Mouse (Mus musculus) forelimb bud, embryonic 11.5 days (tissue): ENCODE results near the gene Pltp.
"Not testable (repeated sequence)": the region's sequence is repeated elsewhere in the genome, so short reads cannot be mapped to it uniquely, and the experiment has no call there.

Source experiments
- DNase-seq: peaks from one replicate; pipeline ENCODE4 v3.0.0-alpha.2; 2012; ENCODE audit warnings: low read depth, low spot score

The Pltp gene

DNA sequence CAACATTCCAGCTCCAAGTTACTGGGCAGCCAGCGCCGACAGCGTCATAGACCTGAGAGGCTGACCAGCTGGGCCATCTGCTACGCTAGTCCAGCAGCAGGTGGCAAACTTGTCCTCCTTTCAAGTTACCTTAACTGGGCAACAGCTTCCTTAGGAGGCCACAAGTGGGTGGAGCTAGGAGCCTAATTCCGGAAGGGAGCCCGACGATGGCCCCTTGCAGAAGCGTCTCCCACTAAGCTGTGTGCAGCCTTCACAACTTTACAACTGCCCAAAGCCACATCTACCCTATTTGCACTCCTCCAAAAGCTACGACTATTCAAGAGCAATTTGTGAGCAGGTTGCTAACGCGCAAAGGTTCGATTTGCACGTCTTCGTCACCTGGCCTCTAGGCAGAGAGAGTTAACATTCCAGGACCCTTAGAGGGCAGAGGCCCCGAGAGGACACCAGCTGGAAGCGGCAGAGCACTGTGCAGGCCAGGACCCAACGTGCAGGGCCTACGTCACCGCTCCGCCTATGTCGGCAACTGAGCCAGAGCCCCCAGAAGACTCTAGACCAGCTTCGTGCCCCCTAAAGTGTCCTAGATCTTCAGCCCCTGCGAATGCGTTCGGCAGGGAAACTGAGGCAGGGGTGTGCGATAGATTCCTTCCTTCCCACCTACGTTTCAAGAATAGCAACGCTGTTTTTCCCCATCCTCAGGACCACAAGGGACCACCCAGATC, 21.2 kb upstream of the Pltp start:
- DNase-seq = peak; percentile 55

DNA sequence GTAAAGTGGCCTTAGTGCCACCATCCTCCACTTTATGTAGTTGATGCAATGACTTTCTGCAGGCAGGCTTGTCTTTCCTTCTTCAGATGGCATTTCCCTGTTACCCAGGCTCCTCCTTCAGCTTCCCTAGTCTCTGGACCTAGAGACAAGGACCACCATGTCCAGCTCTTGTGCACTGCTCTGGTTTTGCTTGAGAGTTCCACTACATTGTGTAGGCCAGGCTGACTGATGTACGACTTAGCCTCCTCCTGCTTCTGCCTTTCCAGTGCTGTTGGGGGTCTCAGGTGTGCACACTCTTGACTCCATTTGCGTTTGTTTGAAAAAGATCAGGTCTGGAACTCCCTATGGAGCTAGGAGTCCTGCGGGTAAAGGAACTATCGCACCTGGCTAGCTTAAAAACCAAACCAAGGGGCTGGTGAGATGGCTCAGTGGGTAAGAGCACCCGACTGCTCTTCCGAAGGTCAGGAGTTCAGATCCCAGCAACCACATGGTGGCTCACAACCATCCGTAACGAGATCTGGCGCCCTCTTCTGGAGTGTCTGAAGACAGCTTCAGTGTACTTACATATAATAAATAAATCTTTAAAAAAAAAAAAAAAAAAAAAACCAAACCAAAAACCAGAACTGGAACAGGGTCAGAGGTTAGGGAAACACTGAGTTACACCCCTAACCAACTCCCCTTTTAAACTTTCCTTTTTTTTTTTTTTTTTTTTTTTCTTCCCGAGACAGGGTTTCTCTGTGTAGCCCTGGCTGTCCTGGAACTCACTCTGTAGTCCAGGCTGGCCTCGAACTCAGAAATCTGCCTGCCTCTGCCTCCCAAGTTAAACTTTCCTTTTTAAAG, 20.1 kb upstream of the Pltp start:
- DNase-seq = not testable (repeated sequence)

DNA sequence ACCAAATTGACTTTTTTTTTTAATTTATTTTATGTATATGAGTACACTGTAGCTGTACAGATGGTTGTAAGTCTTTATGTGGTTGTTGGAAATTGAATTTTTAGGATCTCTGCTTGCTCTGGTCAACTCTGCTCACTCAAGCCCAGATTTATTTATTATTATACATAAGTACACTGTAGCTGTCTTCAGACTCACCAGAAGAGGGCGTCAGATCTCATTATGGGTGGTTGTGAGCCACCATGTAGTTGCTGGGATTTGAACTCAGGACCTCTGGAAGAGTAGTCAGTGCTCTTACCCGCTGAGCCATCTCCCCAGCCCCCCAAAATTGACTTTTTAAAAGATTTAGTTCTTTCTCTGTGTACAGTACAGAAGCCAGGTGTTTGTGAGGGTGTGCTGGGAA, 18.1 kb upstream of the Pltp start:
- DNase-seq = not testable (repeated sequence)

DNA sequence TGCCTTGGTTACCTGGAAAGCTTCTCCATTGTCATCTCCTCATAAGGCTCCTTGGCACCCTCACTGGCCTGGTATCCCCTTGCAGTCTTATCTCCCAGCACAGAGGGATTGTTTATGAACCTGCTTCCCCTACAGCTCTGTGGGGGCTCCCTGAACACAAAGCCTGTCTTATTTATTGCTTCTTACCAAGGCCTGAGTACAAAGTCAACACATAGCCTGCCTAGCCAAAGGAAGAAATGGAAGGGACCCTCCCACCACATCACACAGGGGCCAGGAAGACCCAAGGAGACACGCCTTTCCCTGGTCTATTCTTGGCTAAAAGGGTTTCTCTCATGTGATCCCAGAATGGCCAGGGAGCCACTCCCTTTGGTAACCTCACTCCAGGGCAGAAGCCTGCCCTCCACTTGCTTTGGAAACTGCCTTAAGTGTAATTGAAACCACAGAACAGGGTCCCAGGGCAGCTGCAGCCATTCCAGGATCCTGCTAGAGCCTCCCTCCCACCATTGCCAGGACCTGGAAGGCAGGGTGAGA, 16.8 kb upstream of the Pltp start:
- DNase-seq = no peak

DNA sequence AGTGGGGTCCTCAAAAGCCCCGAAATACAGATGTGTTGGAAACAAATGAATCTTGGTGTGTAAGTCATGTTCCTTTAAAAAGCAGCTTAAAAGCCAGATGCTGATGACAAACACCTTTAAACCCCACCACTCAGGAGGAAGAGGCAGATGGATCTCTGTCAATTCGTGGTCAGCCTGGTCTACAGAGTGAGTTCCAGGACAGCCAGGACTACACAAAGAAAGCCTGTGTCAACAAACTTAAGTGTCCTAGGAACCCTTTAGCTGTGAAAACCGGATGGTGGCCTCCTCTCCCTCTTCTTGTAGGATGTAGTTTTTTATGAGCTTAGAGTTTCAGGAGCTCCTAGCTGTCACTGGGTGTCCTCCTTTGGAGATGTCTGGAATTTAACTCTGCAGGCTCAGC, 16.1 kb upstream of the Pltp start:
- no peak for DNase-seq

DNA sequence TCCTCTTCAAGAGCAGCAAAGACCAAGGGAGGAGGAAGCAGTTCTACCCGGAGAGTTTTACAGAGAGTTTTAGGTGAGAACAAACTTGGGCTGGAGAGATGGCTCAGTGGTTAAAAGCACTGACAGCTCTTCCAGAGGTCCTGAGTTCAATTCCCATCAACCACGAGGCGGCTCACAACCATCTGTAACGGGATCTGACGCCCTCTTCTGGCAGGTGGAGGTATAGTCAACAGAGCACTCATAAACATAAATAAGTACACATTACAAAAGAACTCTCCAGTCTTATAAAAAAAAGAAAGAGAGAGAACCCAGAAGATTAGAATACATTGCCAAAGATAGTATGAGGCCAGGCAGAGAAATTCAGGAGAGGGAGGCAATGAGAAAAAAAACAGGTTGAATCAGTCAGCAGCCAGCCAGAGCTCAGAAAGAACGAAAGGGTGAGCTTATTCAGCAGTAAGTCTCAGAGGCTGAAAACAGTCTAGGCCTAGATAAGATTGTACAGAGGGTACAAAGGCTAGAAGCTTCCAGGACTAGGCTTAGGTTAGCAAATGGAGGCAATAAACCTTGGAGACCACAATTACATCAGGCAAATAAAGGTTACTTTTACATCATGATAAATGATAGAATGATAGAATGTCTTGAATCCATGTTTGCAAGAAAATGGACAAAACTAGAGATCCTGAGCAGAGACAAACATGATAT, 14.2 kb upstream of the Pltp start:
- no peak for DNase-seq

DNA sequence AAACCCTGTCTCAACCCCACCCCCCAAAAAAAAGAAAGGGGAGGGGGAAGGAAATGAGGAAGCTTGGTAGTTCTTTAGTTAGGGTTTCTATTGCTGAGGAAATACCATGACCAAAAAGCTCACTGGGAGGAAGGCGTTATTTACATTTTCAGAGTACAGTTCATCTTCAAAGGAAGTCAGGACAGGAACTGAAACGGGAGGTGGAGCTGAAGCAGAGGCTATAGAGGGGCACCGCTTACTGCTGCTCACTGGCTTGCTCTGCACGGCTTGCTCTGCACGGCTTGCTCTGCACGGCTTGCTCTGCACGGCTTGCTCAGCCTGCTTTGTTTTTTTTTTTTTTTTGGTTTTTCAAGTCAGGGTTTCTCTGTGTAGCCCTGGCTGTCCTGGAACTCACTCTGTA, 11.0 kb upstream of the Pltp start:
- no peak for DNase-seq

DNA sequence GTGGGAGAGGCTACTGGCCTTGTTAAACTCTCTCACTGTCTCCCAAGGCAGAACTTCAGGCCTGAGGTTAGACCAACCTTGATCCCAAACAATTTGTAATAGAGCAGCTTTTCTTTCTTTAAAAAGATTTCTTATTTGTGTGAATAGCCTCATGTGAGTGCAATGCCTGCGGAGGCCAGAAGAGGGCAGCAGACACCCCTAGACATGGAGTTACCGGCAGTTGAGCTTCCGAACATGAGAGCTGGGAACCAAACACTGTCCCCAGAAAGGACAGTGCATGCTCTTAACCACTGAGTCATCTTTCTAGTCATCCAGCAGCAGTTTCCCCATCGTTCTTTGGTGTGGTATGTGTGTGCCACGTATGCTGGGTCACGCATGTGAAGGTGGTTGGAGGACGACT, 10.1 kb upstream of the Pltp start:
- DNase-seq = no peak

DNA sequence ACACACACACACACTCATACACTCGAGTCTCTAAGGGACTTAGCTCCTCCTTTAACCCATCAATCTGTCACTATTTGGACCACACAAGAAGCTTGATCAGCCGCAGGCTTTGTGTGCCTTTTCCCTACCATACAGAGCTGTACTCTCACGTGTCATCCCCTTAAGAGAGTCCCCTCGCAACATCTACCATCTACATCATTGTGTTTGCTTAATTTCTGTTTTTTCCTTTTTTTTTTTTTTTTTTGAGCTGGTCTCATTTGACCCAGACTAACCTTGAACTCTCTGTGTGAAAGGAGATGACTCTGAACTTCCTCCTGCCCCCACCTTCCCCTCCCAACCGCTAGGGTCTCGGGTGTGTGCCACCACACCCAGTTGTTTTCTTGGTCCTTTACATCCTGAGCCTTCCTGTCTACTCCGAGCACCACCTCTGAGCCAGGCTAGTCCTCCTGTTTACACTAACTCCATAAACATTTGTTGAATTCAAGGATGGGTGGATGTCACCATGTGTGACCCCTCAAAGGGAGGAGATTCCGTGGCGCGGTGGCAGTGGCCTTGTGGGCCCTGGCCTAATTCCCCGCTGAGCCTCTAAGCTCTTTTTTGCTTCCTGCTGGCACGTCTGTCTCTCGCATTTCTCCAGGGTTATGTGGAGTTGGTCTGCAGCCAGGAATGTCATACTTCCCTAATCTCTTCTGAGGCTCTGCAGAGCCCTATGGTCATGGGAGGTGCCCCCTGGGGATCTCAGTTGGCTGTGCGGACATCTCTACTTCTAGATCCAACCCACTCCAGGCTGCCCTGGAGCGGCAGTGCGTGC, 9.4 kb upstream of the Pltp start:
- DNase-seq = no peak

DNA sequence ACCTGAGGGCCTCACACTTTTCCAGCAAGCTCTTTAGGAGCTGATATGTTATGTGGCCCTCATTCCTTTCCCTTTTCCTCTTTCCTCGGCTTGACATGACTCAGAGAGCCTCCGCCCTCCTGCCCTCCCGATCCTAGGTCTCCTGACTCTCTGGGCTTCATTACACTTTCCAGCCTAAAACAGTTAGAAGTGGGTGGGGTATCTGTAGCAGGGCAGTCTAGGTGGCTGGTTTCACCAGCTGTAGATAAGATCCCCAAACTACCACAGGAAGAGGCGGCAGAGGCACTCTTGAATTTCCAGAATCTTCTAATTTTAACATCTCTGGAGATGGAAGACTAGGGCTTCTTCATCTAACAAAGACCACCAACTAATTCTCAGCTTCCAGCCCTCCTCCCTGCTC, 7.1 kb upstream of the Pltp start:
- DNase-seq = no peak

DNA sequence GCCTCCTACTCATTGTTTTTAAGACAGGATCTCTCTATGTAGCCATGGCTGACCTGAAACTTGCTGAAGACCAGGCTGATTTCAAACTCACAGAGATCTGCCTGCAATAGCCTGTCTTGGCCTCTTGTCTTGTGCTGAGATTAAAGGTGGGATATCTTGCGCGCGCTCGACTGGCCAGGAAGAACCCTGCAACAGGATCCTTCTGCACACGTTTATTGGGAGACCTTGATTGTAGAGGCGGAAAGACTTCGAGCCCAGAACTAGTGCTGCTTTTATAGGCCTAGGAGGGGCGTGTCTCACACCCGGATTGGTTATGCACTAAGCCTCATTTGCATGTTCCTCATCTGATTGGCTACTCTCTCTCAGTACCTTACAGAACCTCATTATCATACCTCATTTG, 5.9 kb upstream of the Pltp start:
- not testable (repeated sequence) for DNase-seq

DNA sequence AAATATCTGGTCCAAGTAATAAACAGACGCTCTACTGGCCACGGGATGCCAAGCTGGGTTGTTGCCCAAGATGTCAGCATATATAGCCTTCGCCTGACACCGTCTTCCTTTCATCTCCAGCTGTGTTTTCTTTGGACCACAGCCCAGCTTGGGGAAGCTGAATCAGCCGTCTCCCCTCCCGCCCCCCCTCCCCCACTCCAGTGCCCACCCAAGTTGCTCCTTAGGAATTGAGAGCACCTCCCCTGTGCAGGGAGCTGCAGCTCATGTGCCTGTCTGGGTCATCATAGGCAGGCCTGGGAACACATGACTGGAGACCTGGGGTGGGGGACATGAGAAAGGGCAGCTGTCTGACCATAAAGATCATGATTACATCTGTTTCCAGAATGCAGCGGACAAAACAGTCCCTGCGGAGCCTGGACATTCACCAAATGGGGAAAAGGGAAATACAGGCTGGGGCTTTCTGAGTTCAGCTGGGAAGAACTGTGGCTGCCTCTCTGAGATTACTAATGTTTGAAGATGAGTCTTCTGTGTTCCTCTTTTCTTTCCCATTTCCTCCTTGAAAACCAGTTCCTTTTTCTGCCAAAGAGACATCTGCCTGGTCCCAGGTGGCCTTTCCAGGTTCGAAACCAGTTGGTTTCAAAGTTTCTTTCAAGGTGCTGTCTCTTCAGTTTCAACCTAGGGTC, 4.8 kb upstream of the Pltp start:
- DNase-seq = no peak

DNA sequence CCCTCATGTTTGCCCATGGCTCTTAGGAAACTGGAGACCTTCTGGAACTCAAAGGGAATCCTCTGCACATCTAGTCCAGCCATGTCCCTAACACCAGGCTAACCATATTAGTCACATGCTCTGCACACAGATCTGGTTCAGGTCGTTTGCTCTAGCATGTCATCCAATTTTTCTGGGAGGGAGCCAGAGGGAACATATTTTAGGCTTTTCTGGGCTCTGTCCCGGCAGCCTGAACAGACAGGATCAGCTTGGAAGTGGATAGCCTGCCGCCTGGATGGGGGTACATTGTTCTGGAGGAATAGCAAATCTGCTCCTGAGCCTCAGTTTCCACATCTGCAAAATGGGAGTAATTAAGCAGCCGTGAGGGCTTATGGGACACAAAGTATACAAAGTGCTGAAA, 3.6 kb upstream of the Pltp start:
- no peak for DNase-seq

DNA sequence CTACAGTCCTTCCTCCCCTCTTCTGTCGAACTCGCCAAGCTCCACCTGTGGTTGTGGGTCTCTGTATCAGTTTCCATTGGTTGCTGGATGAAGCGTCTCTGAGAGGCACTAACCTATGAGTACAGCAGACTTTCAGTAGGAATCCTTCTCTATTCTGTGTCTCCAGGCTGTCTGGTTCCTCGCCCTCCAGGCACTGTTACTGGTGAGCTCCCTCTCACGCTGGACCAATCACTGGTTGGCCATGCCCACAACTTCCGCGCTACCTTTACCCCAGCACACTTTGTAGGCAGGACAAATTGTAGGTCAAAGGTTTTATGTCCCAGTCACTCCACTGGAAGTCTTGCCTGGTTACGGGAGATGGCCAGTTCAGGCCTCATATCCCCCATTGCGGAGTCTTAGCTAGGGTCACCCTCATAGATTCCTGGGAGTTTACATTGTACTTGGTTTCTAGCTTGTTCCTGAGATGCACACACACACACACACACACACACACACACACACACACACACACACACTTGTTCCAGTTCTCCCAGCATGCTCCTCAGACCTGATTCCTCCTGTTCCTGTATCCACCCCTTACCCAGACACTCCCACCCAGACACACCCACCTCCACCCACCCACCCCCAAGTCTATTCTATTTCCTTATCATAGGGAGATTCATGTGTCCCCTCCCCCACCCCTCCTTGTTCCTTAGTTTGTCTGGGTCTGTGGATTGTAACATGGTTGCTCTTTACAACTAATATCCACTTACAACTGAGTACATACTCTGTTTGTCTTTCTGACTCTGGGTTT, 2.3 kb upstream of the Pltp start:
- no peak for DNase-seq

DNA sequence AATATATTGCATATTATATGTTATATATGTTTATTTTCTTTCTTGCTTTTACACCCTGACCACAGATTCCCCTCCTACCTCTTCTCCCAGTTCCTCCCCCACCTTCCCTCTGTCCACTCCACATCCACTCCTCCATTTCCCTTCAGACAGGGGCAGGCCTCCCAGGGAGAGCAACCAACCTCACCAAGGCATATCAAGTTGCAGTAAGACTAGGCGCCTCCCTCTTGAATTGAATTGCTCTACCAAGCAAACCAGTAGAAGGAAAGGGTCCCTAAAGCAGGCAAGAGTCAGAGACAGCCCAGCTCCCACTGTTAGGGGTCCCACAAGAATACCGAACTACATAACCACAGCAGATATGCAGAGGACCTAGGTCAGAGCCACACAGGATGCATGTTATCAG, 1.6 kb upstream of the Pltp start:
- no peak for DNase-seq

DNA sequence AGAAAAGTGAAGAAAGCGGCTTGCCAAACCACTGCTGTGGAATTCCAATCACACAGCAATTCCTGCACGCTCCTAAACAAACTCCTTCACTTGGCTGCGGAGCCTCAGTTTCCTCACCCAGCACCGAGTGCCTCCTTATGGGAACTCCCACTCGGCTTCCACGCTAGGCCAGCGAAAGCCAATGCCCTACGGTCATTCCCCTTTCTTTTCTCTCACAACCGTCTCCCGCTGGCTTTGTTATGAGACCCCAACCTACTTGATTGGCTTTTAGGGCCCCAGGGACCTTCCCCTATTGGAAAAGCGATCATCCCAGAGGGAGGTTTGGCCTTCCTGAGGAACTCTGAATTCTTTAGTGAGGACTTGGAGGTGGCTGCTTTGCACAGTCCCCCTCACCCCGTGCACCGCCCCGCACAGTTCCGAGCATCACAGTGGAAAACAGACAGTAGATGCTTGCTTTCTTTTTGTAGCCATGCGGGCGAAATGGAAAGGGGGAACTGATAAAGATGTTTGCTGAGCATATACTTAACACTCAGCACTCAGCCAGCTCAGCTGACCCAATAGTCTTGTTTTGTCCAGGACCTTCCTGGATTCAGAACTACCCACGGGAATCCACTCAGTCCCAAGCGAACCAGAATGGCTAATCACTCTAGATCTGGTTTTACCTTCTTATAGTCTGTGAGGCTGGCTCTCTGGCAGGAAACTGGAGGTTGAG, 487 bp upstream of the Pltp start:
- no peak for DNase-seq

DNA sequence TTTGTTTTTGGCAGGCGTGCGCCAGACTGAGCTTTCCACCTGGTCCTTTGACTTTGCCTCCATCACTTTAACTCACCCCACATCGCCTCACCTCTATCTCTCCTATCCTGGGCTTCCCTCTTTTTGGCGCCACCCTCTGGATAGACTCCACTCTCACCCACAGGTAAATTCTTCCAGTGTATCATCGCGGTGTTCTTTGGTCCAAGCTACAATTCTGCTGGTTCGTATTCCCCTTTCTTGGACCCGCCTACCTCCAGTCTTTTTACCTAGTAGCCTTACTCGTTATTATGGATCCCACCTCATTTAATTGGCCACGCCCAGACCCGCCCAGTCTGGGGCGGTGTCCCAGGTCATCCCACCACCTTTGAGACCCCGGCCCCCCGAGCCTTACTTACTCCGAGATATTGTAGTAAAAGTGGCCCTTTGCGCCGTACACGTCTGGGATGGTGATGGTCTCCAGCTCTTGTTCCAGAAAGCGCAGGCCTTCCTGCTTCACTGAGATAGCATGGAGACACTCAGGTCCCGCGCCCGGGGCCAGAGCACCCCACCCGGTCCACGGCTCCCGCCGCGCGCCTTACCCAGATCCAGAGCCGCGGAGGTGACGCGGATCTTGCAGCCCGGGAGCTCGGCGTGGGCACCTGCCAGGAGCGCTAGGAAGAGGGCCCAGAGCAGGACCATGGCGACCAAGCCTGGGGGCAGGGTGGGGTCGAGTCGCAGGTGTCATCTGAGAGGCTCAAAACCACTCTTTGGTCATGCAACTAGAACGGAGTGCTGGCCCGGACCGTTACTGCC, 1.0 kb downstream of the Pltp start:
- DNase-seq = no peak

DNA sequence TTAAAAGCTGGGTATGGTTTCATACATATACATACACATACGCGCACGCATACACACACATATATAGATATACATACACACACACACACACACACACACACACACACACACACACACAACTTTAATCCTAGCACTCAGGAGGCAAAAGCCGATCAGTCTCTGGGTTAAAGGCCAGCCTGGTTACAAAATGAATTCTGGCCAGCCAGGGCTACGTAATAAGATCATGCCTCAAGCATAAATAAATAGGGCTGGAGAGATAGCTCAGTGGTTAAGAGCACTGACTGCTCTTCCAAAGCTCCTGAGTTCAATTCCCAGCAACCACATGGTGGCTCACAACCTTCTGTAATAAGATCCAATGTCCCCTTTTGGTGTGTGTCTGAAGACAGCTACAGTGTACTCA, 1.9 kb downstream of the Pltp start:
- not testable (repeated sequence) for DNase-seq

DNA sequence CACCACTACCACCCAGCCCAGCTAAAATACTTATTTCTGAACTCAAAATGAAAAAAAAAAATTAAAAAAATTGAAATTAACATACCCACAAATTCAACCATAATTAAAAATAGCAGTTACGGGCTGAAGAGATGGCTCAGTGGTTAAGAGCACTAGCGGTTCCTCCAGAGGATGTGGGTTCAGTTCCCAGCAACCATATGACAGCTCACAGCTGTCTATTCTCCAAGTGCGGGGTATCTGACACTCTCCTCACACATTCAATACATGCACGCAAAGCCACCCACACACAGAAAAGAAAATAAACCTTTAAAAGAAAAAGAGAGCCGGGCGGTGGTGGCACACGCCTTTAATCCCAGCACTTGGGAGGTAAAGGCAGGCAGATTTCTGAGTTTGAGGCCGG, 7.5 kb downstream of the Pltp start:
- no peak for DNase-seq
